Mouse (Mus musculus) embryonic facial prominence, embryonic 13.5 days (tissue): ENCODE measurements around the gene Epb41l2. TPM values are rescaled to one million over a fixed set of nuclear protein-coding genes. Genes with fewer than 3 reads are reported as not detected.
A peak's percentile ranks its signal among the peaks of the same experiment; 100 is the strongest.

Source experiments
- ATAC-seq: fragments of 200-750 bp; cut with Nextera tagmentation; 2 replicates; pipeline ENCODE4 v1.8.0; 2017; ENCODE audit warnings: low read depth; ENCODE audit not compliant: insufficient number of reproducible peaks, insufficient read depth, low FRiP score, low TSS enrichment
- H3K27ac ChIP-seq: fragments of 300-500 bp; sonication (generic); 2 replicates; pipeline ENCODE4 v1.5.1; 2015; ENCODE audit warnings: moderate library complexity, mild to moderate bottlenecking, inconsistent platforms
- H3K27me3 ChIP-seq: fragments of 300-500 bp; sonication (generic); 2 replicates; pipeline ENCODE4 v1.6.1; 2015; ENCODE audit warnings: mild to moderate bottlenecking, inconsistent platforms
- H3K36me3 ChIP-seq: fragments of 300-500 bp; sonication (generic); 2 replicates; pipeline ENCODE4 v1.6.1; 2015; ENCODE audit warnings: mild to moderate bottlenecking, inconsistent platforms
- H3K4me1 ChIP-seq: fragments of 300-500 bp; sonication (generic); 2 replicates; pipeline ENCODE4 v1.6.1; 2015; ENCODE audit warnings: inconsistent platforms
- H3K4me2 ChIP-seq: fragments of 300-500 bp; sonication (generic); 2 replicates; pipeline ENCODE4 v1.6.1; 2015; ENCODE audit warnings: moderate library complexity, mild to moderate bottlenecking, inconsistent platforms
- H3K4me3 ChIP-seq: fragments of 300-500 bp; sonication (generic); 2 replicates; pipeline ENCODE4 v1.5.1; 2015; ENCODE audit warnings: mild to moderate bottlenecking, inconsistent platforms
- H3K9ac ChIP-seq: fragments of 300-500 bp; sonication (generic); 2 replicates; pipeline ENCODE4 v1.6.1; 2015; ENCODE audit warnings: mild to moderate bottlenecking, inconsistent platforms
- H3K9me3 ChIP-seq: fragments of 300-500 bp; sonication (generic); 2 replicates; pipeline ENCODE4 v1.6.1; 2016; ENCODE audit warnings: inconsistent platforms
- WGBS: fragments of 180-500 bp; shearing (Covaris S2); methylation state at CpG from one replicate; pipeline ENCODE4 v1.1.7; 2015; ENCODE audit warnings: mixed read lengths; 5-methylcytosine and 5-hydroxymethylcytosine counted together
- polyA plus RNA-seq: library from polyadenylated mRNA; unstranded; fragments of >200 nt; fragmentation: Nextera tagmentation; extraction: Ambion mirVana; gene quantifications from 2 replicates; pipeline ENCODE4 v1.2.1, GENCODE M21; 2015

The Epb41l2 gene
- polyA plus RNA-seq, 1 experiment from 2014 or later: 81.6 TPM

DNA sequence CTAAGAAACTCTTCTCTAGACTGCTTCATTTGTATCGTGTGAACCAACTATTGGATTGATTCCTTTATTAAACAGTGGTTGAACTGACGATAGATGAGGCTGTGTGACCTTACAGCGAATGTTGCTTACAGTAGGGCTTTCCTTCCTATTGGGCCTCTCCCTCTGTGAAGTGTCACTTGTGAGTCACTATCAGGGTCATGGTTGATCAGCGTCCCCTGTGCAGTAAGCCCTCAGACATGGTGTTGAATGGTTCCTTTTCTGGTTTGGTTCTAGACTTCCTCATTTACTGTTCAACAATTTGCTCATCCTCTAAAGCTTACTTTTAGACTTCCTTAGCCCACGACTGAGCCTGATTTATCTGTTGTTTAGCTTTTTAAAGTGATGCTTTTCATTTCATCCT lies 7.1 kb downstream of the Epb41l2 start:
- no peak overlapping the region for H3K4me3 ChIP-seq
- ATAC-seq: no peak
- peaks cover 70% of the 10 kb centered on the region for H3K4me1 ChIP-seq

DNA sequence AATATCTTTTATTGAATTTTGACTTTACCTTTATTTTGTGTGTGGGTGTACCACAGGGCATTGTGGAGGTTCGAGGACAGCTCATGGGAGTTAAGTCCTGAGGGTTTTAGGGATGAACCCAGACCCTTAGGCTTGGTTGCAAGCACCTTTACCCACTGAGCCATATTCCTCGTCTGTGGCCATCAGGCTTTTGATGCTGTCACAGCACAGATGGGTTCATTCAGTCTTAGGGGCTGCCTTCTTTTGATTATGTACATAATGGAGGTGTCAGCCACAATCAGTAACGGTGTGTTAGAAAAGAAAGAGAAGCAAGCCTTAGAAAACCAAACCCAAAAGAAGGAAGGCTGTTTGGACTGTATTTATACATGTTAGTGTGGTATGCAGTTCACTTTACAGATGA lies 9.3 kb downstream of the Epb41l2 start:
- Histone ChIP-seq H3K9me3 (no peaks in the 10 kb centered on the region), H3K4me2 (no peak overlapping the region), H3K27ac (no peak overlapping the region), H3K4me3 (no peak overlapping the region), H3K27me3 (no peaks in the 10 kb centered on the region), H3K36me3 (no peaks in the 10 kb centered on the region), H3K9ac (no peak overlapping the region), H3K4me1 (peaks cover 72% of the 10 kb centered on the region)
- ATAC-seq: no peak
- WGBS: 49% methylated on average over 3 of the region's 3 CpGs

More for the DNA sequence above, 7.1 kb downstream of the Epb41l2 start:
- 71% methylated on average over 5 of the region's 5 CpGs for WGBS
- no peaks in the 10 kb centered on the region for H3K36me3 ChIP-seq
- H3K9me3 ChIP-seq: no peaks in the 10 kb centered on the region
- H3K27ac ChIP-seq: no peak overlapping the region
- no peak overlapping the region for H3K9ac ChIP-seq
- no peak overlapping the region for H3K4me2 ChIP-seq
- H3K27me3 ChIP-seq: no peaks in the 10 kb centered on the region

DNA sequence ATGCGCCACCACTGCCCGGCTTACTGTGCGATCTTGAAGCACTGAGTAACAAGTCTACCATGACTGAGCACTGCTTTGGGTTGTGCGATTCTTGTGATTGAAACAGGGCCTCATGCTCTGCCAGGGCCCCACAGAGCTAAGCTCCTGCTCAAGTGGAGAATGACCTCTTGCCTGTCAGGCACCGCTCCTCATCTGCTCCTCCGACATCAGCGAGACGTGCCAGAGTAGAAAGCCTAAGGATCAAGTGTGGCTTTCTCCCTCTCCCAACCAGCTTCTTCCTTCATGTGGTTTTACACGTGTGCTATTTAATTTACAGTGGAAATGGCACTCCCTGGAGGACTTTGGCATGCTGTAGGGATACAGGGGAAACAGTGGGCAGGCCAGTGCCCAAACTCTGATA lies 10.1 kb downstream of the Epb41l2 start:
- H3K36me3 ChIP-seq: no peaks in the 10 kb centered on the region
- H3K9ac ChIP-seq: no peak overlapping the region
- H3K4me1 ChIP-seq: peaks cover 78% of the 10 kb centered on the region
- H3K4me3 ChIP-seq: no peak overlapping the region
- 71% methylated on average over 9 of the region's 9 CpGs for WGBS
- H3K4me2 ChIP-seq: no peak overlapping the region; the same call in 1 of the 2 replicates
- H3K9me3 ChIP-seq: no peaks in the 10 kb centered on the region
- H3K27ac ChIP-seq: peak overlapping the region; percentile 48; the same call in 1 of the 2 replicates
- H3K27me3 ChIP-seq: no peaks in the 10 kb centered on the region
- no peak for ATAC-seq

DNA sequence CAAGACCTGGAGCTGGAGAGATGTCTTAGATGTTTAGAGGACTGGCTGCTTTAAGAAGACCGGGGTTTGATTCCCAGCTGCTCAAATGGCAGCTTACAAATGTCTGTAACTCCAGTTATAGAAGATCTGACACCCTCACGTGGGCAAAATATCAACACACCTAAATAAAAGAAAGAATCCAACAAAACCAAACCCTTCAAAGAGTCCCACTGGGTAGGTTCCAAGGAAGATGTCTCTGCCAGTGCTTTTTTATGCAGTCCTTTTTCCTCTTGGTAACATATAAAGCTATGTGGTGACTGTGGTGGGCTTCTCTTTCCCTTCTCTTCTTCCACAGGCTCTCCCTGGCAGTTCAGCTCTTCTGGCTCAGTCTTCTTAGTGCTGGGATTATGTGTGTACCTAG lies 11.7 kb downstream of the Epb41l2 start:
- peaks cover 71% of the 10 kb centered on the region for H3K4me1 ChIP-seq
- peak overlapping the region; percentile 48 for H3K4me2 ChIP-seq

DNA sequence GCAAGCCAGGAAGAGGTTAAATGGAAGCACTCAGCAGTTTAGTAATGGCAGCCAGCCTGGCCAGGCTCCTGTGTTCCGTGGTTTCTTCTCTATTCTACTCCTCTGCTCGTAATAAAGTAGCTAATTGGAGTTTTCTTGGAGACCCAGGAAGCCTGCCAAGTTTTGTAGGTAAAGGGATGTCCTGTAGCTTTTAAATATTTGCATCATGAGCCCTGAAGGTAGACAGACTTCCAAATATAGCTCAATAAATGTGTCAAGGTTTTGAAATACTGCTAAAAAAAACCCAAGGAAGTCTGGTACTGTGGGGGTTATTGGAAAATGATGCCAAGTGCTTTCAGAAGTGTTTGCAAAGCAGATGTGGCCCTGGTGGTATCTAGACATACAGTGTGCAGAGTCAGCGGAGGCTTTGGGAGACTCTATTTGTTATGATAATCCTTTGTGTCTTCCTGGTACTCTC lies 12.3 kb downstream of the Epb41l2 start:
- H3K9me3 ChIP-seq: no peaks in the 10 kb centered on the region
- H3K4me3 ChIP-seq: no peak overlapping the region
- H3K36me3 ChIP-seq: no peaks in the 10 kb centered on the region
- peaks cover 64% of the 10 kb centered on the region for H3K4me1 ChIP-seq
- WGBS: 8% methylated on average over 3 of the region's 3 CpGs
- no peaks in the 10 kb centered on the region for H3K27me3 ChIP-seq
- peak overlapping the region; percentile 86 for H3K27ac ChIP-seq
- peak overlapping the region; percentile 48 for H3K4me2 ChIP-seq
- no peak overlapping the region for H3K9ac ChIP-seq
- ATAC-seq: no peak

More for the DNA sequence above, 11.7 kb downstream of the Epb41l2 start:
- WGBS: 24% methylated on average over 2 of the region's 2 CpGs
- Histone ChIP-seq H3K4me3 (no peak overlapping the region), H3K9ac (no peak overlapping the region), H3K27me3 (no peaks in the 10 kb centered on the region), H3K9me3 (no peaks in the 10 kb centered on the region), H3K36me3 (no peaks in the 10 kb centered on the region), H3K27ac (peak overlapping the region; percentile 86)
- no peak for ATAC-seq

DNA sequence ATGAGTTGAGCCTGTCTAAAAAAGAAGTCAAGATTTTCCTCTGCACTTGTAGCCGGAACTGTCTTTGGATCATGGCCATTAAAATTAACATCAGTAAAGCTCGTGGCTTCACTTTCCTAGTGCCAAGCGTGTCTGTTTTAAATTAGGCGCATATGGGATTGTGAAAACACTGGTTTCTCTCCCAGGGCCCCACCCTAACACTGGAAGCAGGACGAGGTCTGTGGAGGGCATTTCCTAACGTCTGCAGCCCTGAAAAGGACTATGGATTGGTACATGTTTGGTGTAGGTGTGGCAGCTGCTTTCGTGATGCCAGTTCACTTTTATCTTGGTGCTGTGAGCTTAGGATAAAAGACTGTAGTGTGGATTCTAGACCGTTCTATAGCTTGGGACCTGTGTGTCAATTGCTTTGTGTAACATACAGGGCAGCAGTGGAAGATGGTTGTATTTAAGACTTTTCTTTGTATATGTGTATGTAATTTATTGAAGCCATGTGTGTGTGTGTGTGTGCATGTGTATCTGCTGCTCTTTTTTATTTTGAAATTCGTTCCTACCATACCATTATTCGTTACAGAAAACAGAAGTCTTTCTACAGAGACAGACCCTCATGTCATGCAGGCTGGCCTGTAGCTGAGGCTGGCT lies 13.0 kb downstream of the Epb41l2 start:
- Histone ChIP-seq H3K4me3 (no peak overlapping the region), H3K36me3 (peaks cover 6% of the 10 kb centered on the region), H3K27me3 (no peaks in the 10 kb centered on the region), H3K9me3 (no peaks in the 10 kb centered on the region), H3K9ac (no peak overlapping the region), H3K27ac (peak overlapping the region; percentile 86), H3K4me2 (peak overlapping the region; percentile 48), H3K4me1 (peaks cover 64% of the 10 kb centered on the region)
- ATAC-seq: peak; percentile 75; the same call in 1 of the 2 replicates
- WGBS: 17% methylated on average over 10 of the region's 10 CpGs

DNA sequence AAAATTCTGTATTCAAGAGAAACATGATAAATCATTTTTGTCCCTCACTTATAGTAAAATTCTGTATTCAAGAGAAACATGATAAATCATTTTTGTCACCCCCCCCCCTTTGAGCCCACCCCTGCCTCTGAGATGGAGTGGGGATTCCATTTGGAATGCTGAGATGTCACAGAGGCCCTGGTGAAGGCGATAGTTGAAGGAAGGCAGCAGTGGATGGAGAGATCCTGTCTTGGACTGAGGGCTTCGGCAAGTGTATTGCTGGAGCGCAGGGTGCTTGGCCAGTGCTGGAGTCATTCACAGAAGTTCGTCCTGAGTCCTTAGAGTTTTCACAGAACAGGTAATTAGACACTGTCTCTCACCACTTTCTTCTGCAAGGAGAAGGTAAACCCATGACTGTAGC lies 15.4 kb downstream of the Epb41l2 start:
- ATAC-seq: no peak
- peaks cover 50% of the 10 kb centered on the region for H3K4me1 ChIP-seq

DNA sequence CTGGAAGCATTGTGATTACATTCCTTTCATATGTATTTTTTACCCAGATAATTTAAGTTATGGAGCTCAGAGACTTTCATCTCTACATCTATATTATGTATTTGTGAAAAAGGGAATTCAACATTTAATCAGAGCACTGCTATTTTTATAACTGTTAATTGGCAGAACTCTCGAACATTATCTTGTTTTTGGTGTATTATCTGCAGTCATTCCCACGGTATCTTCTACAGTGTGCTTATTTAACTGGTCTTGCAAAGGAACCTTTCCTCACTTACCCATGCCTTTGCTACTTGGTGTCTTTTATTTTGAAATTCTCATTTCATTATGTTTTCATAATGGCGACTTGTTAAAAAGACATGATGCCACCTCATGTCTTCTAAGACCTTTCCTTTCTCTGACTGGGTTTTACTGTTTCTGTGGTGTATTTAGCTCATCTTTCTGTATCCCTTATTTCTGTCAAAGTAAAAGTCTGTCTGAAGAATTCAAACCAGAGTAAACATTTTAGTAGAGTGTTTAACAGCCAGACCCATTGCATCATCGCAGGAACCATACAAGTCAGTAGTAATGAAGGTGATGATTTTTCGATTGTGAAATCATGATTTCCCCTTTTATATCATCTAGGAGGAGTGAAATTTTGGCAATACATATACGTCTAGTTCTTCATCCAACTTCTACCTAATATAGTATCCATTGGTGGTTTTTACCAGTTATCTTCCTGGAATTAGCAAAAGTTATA lies 21.3 kb downstream of the Epb41l2 start:
- 0 out of 2 replicates have a peak overlapping the region, but pooled peaks have one; percentile 39 for H3K27ac ChIP-seq
- H3K9me3 ChIP-seq: no peaks in the 10 kb centered on the region
- H3K4me1 ChIP-seq: peaks cover 35% of the 10 kb centered on the region
- H3K27me3 ChIP-seq: no peaks in the 10 kb centered on the region
- no peak overlapping the region for H3K9ac ChIP-seq
- no peak for ATAC-seq
- no peak overlapping the region for H3K4me2 ChIP-seq
- WGBS: 84% methylated on average over 6 of the region's 6 CpGs
- no peak overlapping the region for H3K4me3 ChIP-seq
- H3K36me3 ChIP-seq: peaks cover 28% of the 10 kb centered on the region

More for the DNA sequence above, 15.4 kb downstream of the Epb41l2 start:
- WGBS: 78% methylated on average over 4 of the region's 4 CpGs
- no peak overlapping the region for H3K27ac ChIP-seq
- no peak overlapping the region for H3K9ac ChIP-seq
- peaks cover 25% of the 10 kb centered on the region for H3K36me3 ChIP-seq
- no peaks in the 10 kb centered on the region for H3K9me3 ChIP-seq
- no peaks in the 10 kb centered on the region for H3K27me3 ChIP-seq
- no peak overlapping the region for H3K4me3 ChIP-seq
- H3K4me2 ChIP-seq: no peak overlapping the region

DNA sequence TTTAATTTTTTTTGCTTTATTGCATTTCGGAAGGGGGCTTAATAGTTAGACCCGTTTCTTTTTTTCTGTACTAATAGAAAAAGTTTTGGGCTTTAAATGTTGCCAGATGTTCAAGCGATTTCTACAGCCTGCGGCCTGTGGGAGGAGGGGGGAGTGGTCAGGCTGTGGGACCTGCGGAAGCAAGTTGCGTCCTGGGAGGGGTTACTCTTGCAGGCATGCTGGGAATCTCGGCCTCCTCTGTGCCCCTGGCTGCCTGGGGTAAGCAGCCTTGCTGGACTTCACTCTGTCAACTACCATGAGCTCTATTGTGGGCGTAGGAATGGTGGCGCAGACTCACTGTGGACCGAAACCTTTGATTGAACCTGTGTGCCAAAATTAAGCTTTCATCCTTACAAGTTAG lies 22.4 kb downstream of the Epb41l2 start:
- Histone ChIP-seq H3K4me3 (no peak overlapping the region), H3K4me1 (peaks cover 45% of the 10 kb centered on the region), H3K27me3 (no peaks in the 10 kb centered on the region), H3K27ac (peak overlapping the region; percentile 79), H3K4me2 (peak overlapping the region; percentile 38; the same call in 1 of the 2 replicates), H3K36me3 (peaks cover 28% of the 10 kb centered on the region), H3K9ac (no peak overlapping the region), H3K9me3 (no peaks in the 10 kb centered on the region)
- 29% methylated on average over 10 of the region's 10 CpGs for WGBS
- no peak for ATAC-seq

DNA sequence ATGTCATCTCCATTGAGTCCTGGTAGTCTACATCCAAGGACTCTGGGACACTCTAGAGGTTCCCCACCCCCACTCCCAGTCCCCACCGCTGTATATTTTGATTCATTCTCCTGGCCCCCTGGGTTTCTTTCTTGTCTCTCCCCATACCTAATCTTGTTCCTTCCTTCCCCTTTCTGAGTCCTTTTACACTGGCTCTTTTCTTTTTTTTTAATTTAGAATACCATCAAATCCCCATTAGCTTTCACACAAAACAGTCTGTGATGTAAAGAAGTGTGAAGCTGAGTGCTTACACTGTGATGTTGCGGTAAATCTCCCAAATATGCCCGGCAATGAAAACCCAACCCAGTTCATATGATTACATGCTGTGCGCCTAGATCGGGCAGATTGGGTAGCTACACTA lies 23.6 kb downstream of the Epb41l2 start:
- no peak overlapping the region for H3K27ac ChIP-seq
- H3K4me1 ChIP-seq: peaks cover 56% of the 10 kb centered on the region
- no peaks in the 10 kb centered on the region for H3K27me3 ChIP-seq
- ATAC-seq: no peak
- no peak overlapping the region for H3K4me3 ChIP-seq
- H3K4me2 ChIP-seq: no peak overlapping the region
- peaks cover 17% of the 10 kb centered on the region for H3K36me3 ChIP-seq
- 74% methylated on average over 5 of the region's 5 CpGs for WGBS
- H3K9me3 ChIP-seq: no peaks in the 10 kb centered on the region
- H3K9ac ChIP-seq: no peak overlapping the region

DNA sequence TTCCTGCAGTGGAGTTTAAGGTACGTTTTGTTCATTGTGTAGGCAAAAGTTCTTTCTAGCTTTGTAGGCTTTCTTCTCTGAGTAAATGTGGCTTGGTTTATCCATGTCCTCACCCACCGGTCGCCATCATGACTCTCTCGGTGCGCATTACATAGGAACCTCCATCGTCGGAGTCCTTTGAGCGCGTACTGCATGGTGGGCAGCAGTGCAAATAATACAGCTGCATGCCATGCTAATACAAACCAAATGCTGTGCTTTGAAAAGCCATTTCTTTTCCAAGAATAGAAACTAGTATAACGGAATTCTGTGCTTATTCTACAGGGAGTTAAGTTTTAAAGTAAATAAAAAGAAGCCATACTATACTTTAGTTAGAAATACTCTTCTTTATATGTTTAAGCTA lies 24.8 kb downstream of the Epb41l2 start:
- Histone ChIP-seq H3K9me3 (no peaks in the 10 kb centered on the region), H3K9ac (no peak overlapping the region), H3K4me2 (peak overlapping the region; percentile 33), H3K27ac (peak overlapping the region; percentile 73), H3K27me3 (no peaks in the 10 kb centered on the region), H3K4me1 (peaks cover 56% of the 10 kb centered on the region), H3K4me3 (no peak overlapping the region), H3K36me3 (peaks cover 5% of the 10 kb centered on the region)
- ATAC-seq: no peak
- WGBS: 32% methylated on average over 10 of the region's 10 CpGs
